Mouse (Mus musculus) liver, embryonic 16.5 days (tissue): ENCODE results near the gene Slc22a17. TPM values are rescaled to one million over a fixed set of nuclear protein-coding genes. Genes with fewer than 3 reads are reported as not detected.

ENCODE experiments used
- ATAC-seq: fragments of 200-750 bp; cut with Nextera tagmentation; 2 replicates; pipeline ENCODE4 v1.8.0; 2017; ENCODE audit warnings: low read depth, mild to moderate bottlenecking, moderate number of reproducible peaks, moderate library complexity
- H3K27ac ChIP-seq: fragments of 300-500 bp; sonication (generic); 2 replicates; pipeline ENCODE4 v1.5.1; 2014; ENCODE audit warnings: mild to moderate bottlenecking, low read length
- H3K27me3 ChIP-seq: fragments of 300-500 bp; sonication (generic); 2 replicates; pipeline ENCODE4 v1.6.1; 2014; ENCODE audit warnings: low read depth, low read length, mixed read lengths; ENCODE audit not compliant: control insufficient read depth, insufficient read depth
- H3K36me3 ChIP-seq: fragments of 300-500 bp; sonication (generic); 2 replicates; pipeline ENCODE4 v1.6.1; 2014; ENCODE audit warnings: mild to moderate bottlenecking; ENCODE audit not compliant: control insufficient read depth, insufficient read depth
- H3K4me1 ChIP-seq: fragments of 300-500 bp; sonication (generic); 2 replicates; pipeline ENCODE4 v1.6.1; 2014; ENCODE audit warnings: low read depth, low read length, mixed read lengths; ENCODE audit not compliant: control insufficient read depth
- H3K4me2 ChIP-seq: fragments of 300-500 bp; sonication (generic); 2 replicates; pipeline ENCODE4 v1.6.1; 2014; ENCODE audit warnings: low read depth, low read length, mixed read lengths
- H3K4me3 ChIP-seq: fragments of 300-500 bp; sonication (generic); 2 replicates; pipeline ENCODE4 v1.5.1; 2014; ENCODE audit warnings: low read depth, mild to moderate bottlenecking, low read length
- H3K9ac ChIP-seq: fragments of 300-500 bp; sonication (generic); 2 replicates; pipeline ENCODE4 v1.6.1; 2014; ENCODE audit warnings: low read depth, low read length
- H3K9me3 ChIP-seq: fragments of 300-500 bp; sonication (generic); replicated peaks from 2 replicates; pipeline ENCODE4 v1.6.1; 2016; ENCODE audit warnings: low read length; ENCODE audit not compliant: control insufficient read depth
- WGBS: fragments of 180-500 bp; shearing (Covaris S2); extraction: QIAGEN DNeasy Blood & Tissue Kit; methylation state at CpG from one replicate; pipeline ENCODE4 v1.1.7; 2014; ENCODE audit not compliant: insufficient replicate concordance; 5-methylcytosine and 5-hydroxymethylcytosine counted together
- polyA plus RNA-seq: library from polyadenylated mRNA; unstranded; fragments of >200 nt; fragmentation: Nextera tagmentation; extraction: Ambion mirVana; gene quantifications from 2 replicates; pipeline ENCODE4 v1.2.1, GENCODE M21; 2015

Slc22a17 gene
- polyA plus RNA-seq, 1 experiment from 2014 or later, result 1.5 TPM

DNA sequence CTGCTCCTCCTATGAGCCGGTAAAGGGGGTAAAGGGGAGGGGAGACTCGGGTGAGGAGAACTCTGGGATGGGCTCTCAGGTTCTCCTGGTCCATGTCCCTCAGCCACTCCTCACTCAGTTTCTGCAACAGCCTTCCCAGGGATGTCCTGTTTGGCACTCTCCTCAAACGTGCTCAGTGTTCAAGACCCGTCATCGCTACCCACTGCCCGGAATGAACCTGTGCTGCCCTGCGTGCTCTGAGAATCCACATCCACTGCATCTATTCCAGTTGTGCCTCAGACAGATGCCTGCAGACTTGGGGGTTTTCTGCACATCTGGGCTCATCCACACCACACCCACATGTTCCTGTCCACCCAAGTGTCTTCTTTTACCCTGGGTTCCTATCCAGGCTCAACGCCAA lies 29.5 kb upstream of the Slc22a17 start:
- ATAC-seq, result no peak
- 65% methylated on average over 8 of the region's 8 CpGs for WGBS
- no peak overlapping the region for H3K4me2 ChIP-seq
- H3K27ac ChIP-seq, result no peak overlapping the region
- H3K36me3 ChIP-seq, result no peaks in the 10 kb centered on the region
- H3K27me3 ChIP-seq, result no peaks in the 10 kb centered on the region
- H3K4me3 ChIP-seq, result no peak overlapping the region
- H3K9me3 ChIP-seq, result no peaks in the 10 kb centered on the region
- H3K4me1 ChIP-seq, result no peaks in the 10 kb centered on the region
- H3K9ac ChIP-seq, result no peak overlapping the region

DNA sequence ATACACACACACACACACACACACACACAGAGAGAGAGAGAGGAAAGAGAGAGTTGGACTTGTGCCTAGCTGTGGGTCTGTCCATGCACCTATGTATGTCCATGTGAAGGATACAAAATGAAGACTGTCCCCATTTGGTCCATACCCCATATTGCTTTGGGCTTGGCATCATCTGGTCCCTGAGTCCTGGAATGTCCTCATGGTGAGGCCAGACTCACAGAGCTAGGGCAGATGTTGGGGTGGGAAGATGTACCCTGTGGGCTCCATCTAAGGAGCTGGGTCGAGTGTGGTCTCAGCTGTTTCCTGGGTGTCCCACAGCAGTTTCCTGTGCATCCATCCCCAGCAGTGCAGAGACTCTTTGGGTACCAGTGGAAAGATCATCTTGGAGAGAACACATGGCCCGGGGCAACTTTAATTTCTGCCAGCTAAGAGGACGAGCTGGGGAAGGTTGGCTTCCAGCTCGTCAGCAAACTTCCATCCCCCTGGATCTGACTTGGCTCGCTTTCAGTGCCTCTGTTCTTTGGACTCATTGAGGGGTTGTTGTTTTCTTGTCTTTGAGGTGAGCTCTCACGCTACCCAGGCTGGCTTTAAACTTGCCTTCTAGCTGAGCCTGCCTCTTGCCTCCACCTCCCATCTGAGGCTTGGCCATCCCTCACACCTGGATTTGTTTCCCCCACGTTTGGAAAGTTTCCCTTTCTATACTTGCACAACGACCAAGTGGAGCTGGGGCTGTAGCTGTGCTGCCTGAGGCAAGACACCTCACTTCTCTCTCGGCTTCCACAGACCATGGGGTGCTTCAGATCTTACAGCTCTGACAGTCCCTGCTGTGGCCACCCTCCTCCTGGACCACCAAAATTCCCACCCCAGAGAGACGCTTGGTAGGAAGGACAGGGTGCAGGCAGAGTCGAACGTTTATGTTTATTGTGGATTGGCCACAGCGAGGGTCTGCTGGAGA lies 28.4 kb upstream of the Slc22a17 start:
- Histone ChIP-seq H3K9me3 (no peaks in the 10 kb centered on the region), H3K27ac (no peak overlapping the region), H3K36me3 (no peaks in the 10 kb centered on the region), H3K4me3 (no peak overlapping the region), H3K27me3 (no peaks in the 10 kb centered on the region), H3K4me2 (no peak overlapping the region), H3K4me1 (no peaks in the 10 kb centered on the region), H3K9ac (no peak overlapping the region)
- ATAC-seq, result no peak
- WGBS, result 42% methylated on average over 13 of the region's 13 CpGs

- no peak overlapping the region for H3K9ac ChIP-seq
- H3K4me1 ChIP-seq, result no peaks in the 10 kb centered on the region
- no peaks in the 10 kb centered on the region for H3K9me3 ChIP-seq
- H3K4me2 ChIP-seq, result no peak overlapping the region
- H3K27me3 ChIP-seq, result no peaks in the 10 kb centered on the region
- ATAC-seq, result no peak
- no peak overlapping the region for H3K4me3 ChIP-seq
- H3K36me3 ChIP-seq, result no peaks in the 10 kb centered on the region
- whole genome bisulfite sequencing, result 43% methylated on average over 3 of the region's 3 CpGs
- no peak overlapping the region for H3K27ac ChIP-seq
These were observed 27.2 kb upstream of the Slc22a17 start for GRCm38 (mm10) chr14:54940176-54940530.

DNA sequence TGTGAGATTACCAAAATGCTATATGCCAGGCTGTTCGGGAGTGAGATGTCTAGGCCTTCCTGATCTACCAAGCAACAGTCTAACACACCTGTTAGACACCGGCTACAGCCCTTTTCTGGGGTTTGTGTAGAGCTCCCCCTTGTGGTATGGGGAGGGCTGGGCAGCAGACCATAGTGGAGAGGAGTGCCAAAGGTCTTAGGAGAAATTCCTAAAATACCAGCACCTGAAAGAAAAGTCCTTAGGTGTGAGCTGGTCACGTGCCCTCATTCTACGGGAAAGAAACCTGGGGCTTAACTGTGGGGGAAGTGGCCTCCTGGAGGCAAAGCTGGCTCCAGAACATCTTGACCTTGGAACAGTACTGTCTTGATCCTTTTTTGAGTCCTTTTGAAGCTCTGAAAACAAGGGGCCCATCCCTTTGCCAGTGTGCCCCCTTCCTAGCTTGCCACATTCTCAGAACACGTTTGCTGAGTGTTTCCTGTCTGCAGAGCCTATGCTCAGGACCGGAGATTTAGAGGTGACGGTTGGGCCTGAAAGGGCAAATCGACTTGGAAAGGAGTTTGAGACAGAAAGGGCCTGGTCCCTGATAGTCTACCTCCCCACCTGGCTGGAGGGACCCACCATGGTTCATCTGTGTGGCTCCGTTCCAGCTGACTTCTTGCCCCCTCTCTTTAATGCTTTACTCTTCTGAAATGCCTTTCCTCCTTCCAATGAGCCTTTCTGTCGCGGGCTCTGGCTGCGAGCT lies 26.7 kb upstream of the Slc22a17 start:
- H3K27me3 ChIP-seq, result no peaks in the 10 kb centered on the region
- no peak for ATAC-seq
- no peak overlapping the region for H3K4me2 ChIP-seq
- no peaks in the 10 kb centered on the region for H3K4me1 ChIP-seq
- H3K4me3 ChIP-seq, result no peak overlapping the region
- no peaks in the 10 kb centered on the region for H3K9me3 ChIP-seq
- no peak overlapping the region for H3K27ac ChIP-seq
- 38% methylated on average over 12 of the region's 12 CpGs for WGBS
- H3K9ac ChIP-seq, result no peak overlapping the region
- H3K36me3 ChIP-seq, result no peaks in the 10 kb centered on the region

GRCm38 (mm10) chr14:54938431-54939219 lies 25.7 kb upstream of the Slc22a17 start:
- no peak overlapping the region for H3K27ac ChIP-seq
- WGBS, result 60% methylated on average over 15 of the region's 15 CpGs
- no peaks in the 10 kb centered on the region for H3K4me1 ChIP-seq
- H3K9ac ChIP-seq, result no peak overlapping the region
- ATAC-seq, result no peak
- no peaks in the 10 kb centered on the region for H3K9me3 ChIP-seq
- no peak overlapping the region for H3K4me3 ChIP-seq
- H3K4me2 ChIP-seq, result no peak overlapping the region
- no peaks in the 10 kb centered on the region for H3K36me3 ChIP-seq
- no peaks in the 10 kb centered on the region for H3K27me3 ChIP-seq

GRCm38 (mm10) chr14:54937361-54938182 lies 24.6 kb upstream of the Slc22a17 start:
- Histone ChIP-seq H3K4me1 (no peaks in the 10 kb centered on the region), H3K27me3 (no peaks in the 10 kb centered on the region), H3K9me3 (no peaks in the 10 kb centered on the region), H3K9ac (no peak overlapping the region), H3K4me2 (no peak overlapping the region), H3K36me3 (no peaks in the 10 kb centered on the region), H3K27ac (no peak overlapping the region), H3K4me3 (no peak overlapping the region)
- WGBS, result 68% methylated on average over 16 of the region's 16 CpGs
- ATAC-seq, result no peak

- ATAC-seq, result no peak
- no peak overlapping the region for H3K9ac ChIP-seq
- no peaks in the 10 kb centered on the region for H3K27me3 ChIP-seq
- WGBS, result 30% methylated on average over 6 of the region's 6 CpGs
- H3K4me1 ChIP-seq, result no peaks in the 10 kb centered on the region
- no peak overlapping the region for H3K27ac ChIP-seq
- H3K4me2 ChIP-seq, result no peak overlapping the region
- H3K9me3 ChIP-seq, result no peaks in the 10 kb centered on the region
- no peaks in the 10 kb centered on the region for H3K36me3 ChIP-seq
- H3K4me3 ChIP-seq, result no peak overlapping the region
These were observed 23.9 kb upstream of the Slc22a17 start for GRCm38 (mm10) chr14:54936831-54937160.
